12 mouse cellular contexts compared by ENCODE assay signal in the genomic region with DNA sequence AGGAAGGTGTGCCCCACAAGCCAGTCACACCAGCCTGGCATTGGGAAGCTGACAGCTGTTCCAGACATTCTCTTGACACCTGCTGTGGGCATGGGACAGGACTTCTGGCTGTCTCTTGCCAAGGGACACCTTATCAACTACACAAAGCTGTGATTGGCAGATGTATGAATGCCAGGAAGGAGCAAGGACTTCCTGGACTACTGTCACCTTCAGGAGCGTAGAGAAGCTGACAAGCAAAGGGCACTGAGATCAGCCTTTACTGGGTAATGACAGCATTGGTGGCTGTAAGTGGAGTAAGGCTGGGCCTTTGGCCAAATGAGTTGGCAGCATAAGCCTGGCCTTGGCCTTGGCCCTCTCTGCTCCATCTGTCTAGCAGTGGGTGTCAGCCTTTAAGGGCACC. TPM values are rescaled to one million over a fixed set of nuclear protein-coding genes. Genes with fewer than 3 reads are reported as not detected.
DNase-seq lines count a peak whose midpoint lies in the region; ATAC-seq and TF ChIP-seq lines count a peak whose summit lies in the region.
"Had no signal": no experiment of that assay in that cellular context is flagged by ENCODE, and none has a peak within 500 bp of the region (broad histone marks: within the 10 kb centered on the region; RNA-seq: fewer than 3 reads in every experiment).

No protein-coding gene starts in this region.

- peak; percentile 60 to 83 for DNase-seq in heart, adult 2 months
- DNase-seq in heart, embryonic 10.5 days (ENCODE audit: low spot score), result no peak
- DNase-seq in adrenal gland, adult 18-20 months (ENCODE audit: low spot score in 2 of 2), result peak; percentile 55 to 68
- DNase-seq in cerebellum, adult 8-10 months, result peak; percentile 81
- DNase-seq in lung, postnatal 36 days, result no peak
- no peak for DNase-seq in thymus, adult 2 months

- no peaks in the 10 kb centered on the region for H3K9me3 ChIP-seq in heart, embryonic 10.5 days
- no peaks in the 10 kb centered on the region for H3K9me3 ChIP-seq in heart, embryonic 14.5 days (ENCODE audit: control insufficient read depth, low read length)
- H3K9me3 ChIP-seq: embryonic facial prominence, embryonic 12.5 days; neural tube, embryonic 13.5 days had no signal

- no peak overlapping the region for H3K4me3 ChIP-seq in heart, adult 2 months
- H3K4me3 ChIP-seq in heart, embryonic 10.5 days, result no peak overlapping the region
- H3K4me3 ChIP-seq in heart, embryonic 14.5 days (ENCODE audit: control insufficient read depth in 1 of 2, insufficient read depth in 1 of 2, low read depth in 1 of 2, low read length in 2 of 2), result no peak overlapping the region
- no peak overlapping the region for H3K4me3 ChIP-seq in thymus, adult 2 months (ENCODE audit: control insufficient read depth, insufficient read depth, low read length)
- H3K4me3 ChIP-seq: embryonic facial prominence, embryonic 12.5 days; left cerebral cortex, adult 2 months; neural tube, embryonic 13.5 days had no signal

- 4% methylated on average over 1 of the region's 1 CpGs for WGBS in heart, adult 2 months
- WGBS in heart, embryonic 10.5 days, result 50% methylated on average over 1 of the region's 1 CpGs
- whole genome bisulfite sequencing in heart, embryonic 14.5 days, result 16% methylated on average over 1 of the region's 1 CpGs
- 72% methylated on average over 1 of the region's 1 CpGs for WGBS in thymus, adult 2 months

- H3K36me3 ChIP-seq in heart, adult 2 months (ENCODE audit: control insufficient read depth, insufficient read depth, low read length), result no peaks in the 10 kb centered on the region
- no peaks in the 10 kb centered on the region for H3K36me3 ChIP-seq in heart, embryonic 10.5 days
- no peaks in the 10 kb centered on the region for H3K36me3 ChIP-seq in heart, embryonic 14.5 days (ENCODE audit: control insufficient read depth, insufficient read depth, low read length)
- no peaks in the 10 kb centered on the region for H3K36me3 ChIP-seq in thymus, adult 2 months (ENCODE audit: control insufficient read depth, insufficient read depth, low read length)
- H3K36me3 ChIP-seq: embryonic facial prominence, embryonic 12.5 days; neural tube, embryonic 13.5 days had no signal

- ATAC-seq in heart, embryonic 14.5 days (ENCODE audit: insufficient number of reproducible peaks, insufficient read depth, low FRiP score, low read depth), result peak; percentile 59
- ATAC-seq in monocyte, adult 5-6 weeks (replicated peaks; ENCODE audit: insufficient number of reproducible peaks, low FRiP score, low TSS enrichment, poor library complexity, severe bottlenecking), result no peak

- no peak for TF ChIP-seq POLR2A in heart, adult 2 months (IDR thresholded peaks at IDR 0.05; ENCODE audit: insufficient read depth, low read depth, low read length)
- TF ChIP-seq POLR2A in thymus, adult 2 months (IDR thresholded peaks at IDR 0.05; ENCODE audit: control insufficient read depth, extremely low read depth, insufficient read depth, low read length, poor library complexity), result no peak

- no peaks in the 10 kb centered on the region for H3K27me3 ChIP-seq in heart, adult 2 months (ENCODE audit: control insufficient read depth, insufficient read depth, low read length)
- no peaks in the 10 kb centered on the region for H3K27me3 ChIP-seq in heart, embryonic 10.5 days (ENCODE audit: insufficient read depth, poor library complexity, severe bottlenecking)
- H3K27me3 ChIP-seq in heart, embryonic 14.5 days (ENCODE audit: control insufficient read depth, insufficient read depth, low read length), result no peaks in the 10 kb centered on the region
- H3K27me3 ChIP-seq in thymus, adult 2 months (ENCODE audit: control insufficient read depth, insufficient read depth, low read length), result no peaks in the 10 kb centered on the region
- H3K27me3 ChIP-seq: embryonic facial prominence, embryonic 12.5 days; neural tube, embryonic 13.5 days had no signal

- no peak overlapping the region for H3K4me2 ChIP-seq in heart, embryonic 14.5 days (ENCODE audit: low read length)
- H3K4me2 ChIP-seq: embryonic facial prominence, embryonic 12.5 days; neural tube, embryonic 13.5 days had no signal

- no peaks in the 10 kb centered on the region; the same call in 1 of the 2 replicates for H3K4me1 ChIP-seq in heart, adult 2 months (ENCODE audit: control insufficient read depth, insufficient read depth, low read length)
- no peaks in the 10 kb centered on the region for H3K4me1 ChIP-seq in heart, embryonic 10.5 days
- peaks cover 2 to 15% of the 10 kb centered on the region in 2 experiments; a peak in 2 of 4 replicates for H3K4me1 ChIP-seq in heart, embryonic 14.5 days (ENCODE audit: control insufficient read depth in 2 of 2, insufficient read depth in 2 of 2, low read length in 2 of 2)
- H3K4me1 ChIP-seq in thymus, adult 2 months (replicated peaks; ENCODE audit: control insufficient read depth, insufficient read depth, low read length), result no peaks in the 10 kb centered on the region
- H3K4me1 ChIP-seq: embryonic facial prominence, embryonic 12.5 days; neural tube, embryonic 13.5 days had no signal

- intact Hi-C loops in heart, adult 2 months (cut with DNase I), result no loop called here

- H3K9ac ChIP-seq in heart, adult 2 months (ENCODE audit: low read depth, low read length), result no peak overlapping the region
- no peak overlapping the region for H3K9ac ChIP-seq in heart, embryonic 14.5 days (ENCODE audit: low read length)
- H3K9ac ChIP-seq: embryonic facial prominence, embryonic 12.5 days; neural tube, embryonic 13.5 days had no signal

- TF ChIP-seq CTCF in heart, adult 2 months (IDR thresholded peaks at IDR 0.05), result no peak
- TF ChIP-seq CTCF in thymus, adult 2 months (IDR thresholded peaks at IDR 0.05; ENCODE audit: borderline replicate concordance, control insufficient read depth, extremely low read depth, insufficient read depth, low read length, poor library complexity), result no peak

- peak; percentile 95 for TF ChIP-seq EP300 in heart, adult 2 months (IDR thresholded peaks at IDR 0.05; ENCODE audit: insufficient read depth, low read depth, low read length)

- H3K27ac ChIP-seq in heart, adult 2 months, result no peak overlapping the region; the same call in 1 of the 2 replicates
- H3K27ac ChIP-seq in heart, embryonic 10.5 days, result no peak overlapping the region
- peak overlapping the region; percentile 22 to 34; a peak in 3 of 4 replicates for H3K27ac ChIP-seq in heart, embryonic 14.5 days (replicated peaks in 1 of 2; ENCODE audit: control insufficient read depth in 1 of 2, insufficient read depth in 1 of 2, low read depth in 2 of 2, low read length in 2 of 2)
- H3K27ac ChIP-seq in thymus, adult 2 months (ENCODE audit: control insufficient read depth, insufficient read depth, low read length), result no peak overlapping the region
- H3K27ac ChIP-seq: embryonic facial prominence, embryonic 12.5 days; left cerebral cortex, adult 2 months; neural tube, embryonic 13.5 days had no signal

- H3K79me2 ChIP-seq in heart, adult 2 months (replicated peaks; ENCODE audit: control insufficient read depth, insufficient read depth, low read length), result no peaks in the 10 kb centered on the region

RNA-seq across cellular contexts. Expression of gene Plppr1, which starts 17.4 kb away (rescaled TPM):
- total RNA-seq in heart, adult 2 months (2021), result under 1 TPM in 1 of 2 experiments, not detected in 1; 0.05 TPM
- polyA plus RNA-seq in heart, adult 2 months (2012; rRNA removed), result not detected in 2 replicates
- polyA plus RNA-seq in heart, embryonic 10.5 days (2016; fragmentation: Nextera tagmentation; extraction: Ambion mirVana), result 2.0 and 2.4 TPM in 2 replicates
- total RNA-seq in adrenal gland, adult 18-20 months (2021), result under 1 TPM in 1 of 2 experiments, not detected in 1; 0.22 TPM
- 4.8 and 5.0 TPM in 2 replicates for polyA plus RNA-seq in heart, embryonic 14.5 days (2014; fragmentation: Nextera tagmentation; extraction: Ambion mirVana)
- polyA plus RNA-seq in thymus, adult 2 months (2012; rRNA removed), result 0.04 and 0.06 TPM in 2 replicates
- not detected in 3 replicates for total RNA-seq in monocyte, adult 5-6 weeks (2017)
- polyA plus RNA-seq: C2C12 had no signal

Comparison
In these comparisons a context has a peak if more than half of its experiments do, and no peak if none do; other contexts are left out.
1. DNase-seq: peak in heart, adult 2 months (2 of 2), adrenal gland, adult 18-20 months (2 of 2) and cerebellum, adult 8-10 months (single experiment); none in heart, embryonic 10.5 days (single experiment), lung, postnatal 36 days (single experiment) and thymus, adult 2 months (single experiment).
2. H3K27ac ChIP-seq: peak in heart, embryonic 14.5 days (2 of 2); none in heart, adult 2 months (single experiment), heart, embryonic 10.5 days (single experiment) and thymus, adult 2 months (single experiment).